Mouse (Mus musculus): ENCODE measurements around the gene Dspp.

- no peak for TF ChIP-seq POLR2A (IDR thresholded peaks at IDR 0.05; ENCODE audit: control insufficient read depth, extremely low read depth, insufficient read depth, low read length, poor library complexity)
- TF ChIP-seq CTCF (IDR thresholded peaks at IDR 0.05; ENCODE audit: borderline replicate concordance, control insufficient read depth, extremely low read depth, insufficient read depth, low read length, poor library complexity), result no peak
Measured at GRCm38 (mm10) chr5:104218926-104219325, 48.4 kb downstream of the Dspp start.
